Mouse (Mus musculus) lung, embryonic 16.5 days (tissue): Measurements from ENCODE around the gene Zfp991. TPM values are rescaled to one million over a fixed set of nuclear protein-coding genes. Genes with fewer than 3 reads are reported as not detected.
A peak's percentile ranks its signal among the peaks of the same experiment; 100 is the strongest.
"Not testable (repeated sequence)": the region's sequence is repeated elsewhere in the genome, so short reads cannot be mapped to it uniquely, and the experiment has no call there.

Experiments used
- ATAC-seq: fragments of 200-750 bp; cut with Nextera tagmentation; 2 replicates; pipeline ENCODE4 v1.8.0; 2017; ENCODE audit warnings: low read depth, mild to moderate bottlenecking, moderate library complexity
- H3K27ac ChIP-seq: fragments of 300-500 bp; sonication (generic); 2 replicates; pipeline ENCODE4 v1.5.1; 2014; ENCODE audit warnings: mild to moderate bottlenecking, control low read depth, low read length
- H3K27me3 ChIP-seq: fragments of 300-500 bp; sonication (generic); 2 replicates; pipeline ENCODE4 v1.6.1; 2014; ENCODE audit warnings: low read depth, low read length, mixed read lengths; ENCODE audit not compliant: control insufficient read depth, insufficient read depth
- H3K36me3 ChIP-seq: fragments of 300-500 bp; sonication (generic); 2 replicates; pipeline ENCODE4 v1.6.1; 2014; ENCODE audit warnings: low read length; ENCODE audit not compliant: control insufficient read depth, insufficient read depth
- H3K4me1 ChIP-seq: fragments of 300-500 bp; sonication (generic); replicated peaks from 2 replicates; pipeline ENCODE4 v1.6.1; 2014; ENCODE audit warnings: low read length, mixed read lengths; ENCODE audit not compliant: control insufficient read depth, insufficient read depth
- H3K4me2 ChIP-seq: fragments of 300-500 bp; sonication (generic); 2 replicates; pipeline ENCODE4 v1.6.1; 2014; ENCODE audit warnings: low read depth, low read length, control low read depth
- H3K4me3 ChIP-seq: fragments of 300-500 bp; sonication (generic); 2 replicates; pipeline ENCODE4 v1.5.1; 2014; ENCODE audit warnings: mild to moderate bottlenecking, low read length, control low read depth
- H3K9ac ChIP-seq: fragments of 300-500 bp; sonication (generic); 2 replicates; pipeline ENCODE4 v1.6.1; 2014; ENCODE audit warnings: low read length, control low read depth
- H3K9me3 ChIP-seq: fragments of 300-500 bp; sonication (generic); 2 replicates; pipeline ENCODE4 v1.6.1; 2016; ENCODE audit warnings: low read length; ENCODE audit not compliant: control insufficient read depth
- WGBS: fragments of 180-500 bp; shearing (Covaris S2); extraction: QIAGEN DNeasy Blood & Tissue Kit; methylation state at CpG from one replicate; pipeline ENCODE4 v1.1.7; 2014; 5-methylcytosine and 5-hydroxymethylcytosine counted together
- polyA plus RNA-seq: library from polyadenylated mRNA; unstranded; fragments of >200 nt; fragmentation: Nextera tagmentation; extraction: Ambion mirVana; gene quantifications from 2 replicates; pipeline ENCODE4 v1.2.1, GENCODE M21; 2015

The Zfp991 gene
- polyA plus RNA-seq, result 2.9 and 3.8 TPM in 2 replicates

DNA sequence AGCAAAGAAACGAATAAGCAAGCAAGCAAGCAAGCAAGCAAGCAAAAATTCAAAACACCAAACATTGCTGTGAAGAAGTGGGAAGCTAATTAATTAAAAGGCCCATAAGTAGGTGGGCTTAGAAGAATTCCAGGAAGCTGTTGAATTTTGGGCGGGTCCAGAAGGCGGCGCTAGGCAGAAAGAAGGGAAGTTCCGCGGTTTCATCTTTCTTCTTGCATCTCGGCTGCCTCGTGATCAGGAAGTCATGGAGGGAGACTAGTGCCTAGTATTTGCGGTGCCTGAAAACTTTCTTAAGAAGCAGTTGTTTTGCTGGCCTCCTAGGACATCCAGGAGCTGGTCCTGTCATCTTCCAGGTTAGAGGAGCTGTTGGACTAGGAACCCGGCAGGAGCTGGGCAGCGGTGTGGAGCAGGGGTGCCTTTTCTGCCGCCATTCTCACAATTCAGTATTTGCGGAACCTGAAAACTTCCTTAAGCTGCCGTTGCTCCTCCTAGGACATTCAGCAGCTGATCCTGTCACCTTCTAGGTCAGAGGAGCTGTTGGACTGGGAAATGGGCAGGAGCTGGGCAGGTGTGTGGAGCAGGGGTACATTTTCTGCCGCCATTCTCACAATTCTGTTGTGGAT, at the start of gene Zfp991:
Gene Zfp991 (plus strand): TSS at position 202 of the 623 bp plus-strand sequence.
- H3K4me2 ChIP-seq, H3K36me3 ChIP-seq, H3K4me3 ChIP-seq, H3K27me3 ChIP-seq, H3K9ac ChIP-seq, H3K27ac ChIP-seq, H3K4me1 ChIP-seq, ATAC-seq: not testable (repeated sequence)
- 24% methylated on average over 2 of the region's 15 CpGs for WGBS
- H3K9me3 ChIP-seq, result peaks cover 10% of the 10 kb centered on the region

DNA sequence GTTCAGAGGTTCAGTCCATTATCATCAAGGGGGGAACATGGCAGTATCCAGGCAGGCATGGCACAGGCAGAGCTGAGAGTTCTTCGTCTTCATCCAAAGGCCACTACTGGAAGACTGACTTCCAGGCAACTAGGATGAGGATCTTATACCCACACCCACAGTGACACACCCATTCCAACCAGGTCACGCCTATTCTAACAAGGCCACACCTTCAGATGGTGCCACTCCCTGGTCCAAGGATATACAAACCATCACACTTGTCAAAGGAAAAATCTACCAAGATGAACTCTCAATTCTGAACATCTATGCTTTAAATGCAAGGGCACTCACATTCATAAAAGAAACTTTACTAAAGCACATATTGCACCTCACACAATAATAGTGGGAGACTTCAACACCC, 36.2 kb upstream of the Zfp991 start:
- not testable (repeated sequence) for H3K27me3 ChIP-seq, H3K9me3 ChIP-seq, H3K9ac ChIP-seq, H3K27ac ChIP-seq, H3K4me2 ChIP-seq, ATAC-seq, H3K4me3 ChIP-seq, H3K36me3 ChIP-seq, H3K4me1 ChIP-seq
- 56% methylated on average over 2 of the region's 2 CpGs for WGBS

- 1% methylated on average over 69 of the region's 109 CpGs for WGBS
- not testable (repeated sequence) for H3K27ac ChIP-seq, H3K4me1 ChIP-seq, H3K36me3 ChIP-seq, H3K9me3 ChIP-seq, H3K9ac ChIP-seq, H3K27me3 ChIP-seq
- peak; percentile 41; the same call in 1 of the 2 replicates for ATAC-seq
- H3K4me3 ChIP-seq, result peak overlapping the region; percentile 37
- H3K4me2 ChIP-seq, result peak overlapping the region; percentile 59
Measured at GRCm38 (mm10) chr4:147101666-147102626, 29.9 kb upstream of the Zfp991 start.

GRCm38 (mm10) chr4:147103814-147104213, 28.0 kb upstream of the Zfp991 start:
- WGBS, result 55% methylated on average over 4 of the region's 4 CpGs
- H3K4me1 ChIP-seq, H3K4me3 ChIP-seq, H3K9ac ChIP-seq, ATAC-seq, H3K4me2 ChIP-seq, H3K27me3 ChIP-seq, H3K36me3 ChIP-seq, H3K9me3 ChIP-seq, H3K27ac ChIP-seq: not testable (repeated sequence)

DNA sequence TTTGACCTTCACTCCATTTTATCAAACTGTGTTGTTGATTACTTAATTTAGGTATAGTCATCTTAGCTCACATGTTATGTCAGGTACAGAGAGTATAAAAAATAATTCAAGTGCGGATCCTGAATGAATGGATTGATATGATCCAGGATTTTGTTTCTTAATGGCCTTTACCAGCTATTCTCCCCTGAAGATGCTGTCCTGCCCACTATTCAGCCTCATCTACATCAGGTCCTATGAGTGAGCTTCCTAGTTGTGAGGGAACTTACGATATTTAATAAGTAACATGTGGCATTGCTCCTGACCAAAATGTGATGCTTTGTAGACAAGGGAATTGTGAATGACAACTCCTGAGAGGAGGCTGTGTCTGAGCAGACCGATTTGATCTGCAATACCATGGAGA, 14.0 kb upstream of the Zfp991 start:
- not testable (repeated sequence) for H3K9ac ChIP-seq, H3K36me3 ChIP-seq, H3K4me1 ChIP-seq, H3K27ac ChIP-seq, H3K27me3 ChIP-seq, H3K9me3 ChIP-seq, H3K4me3 ChIP-seq, ATAC-seq, H3K4me2 ChIP-seq
- 68% methylated on average over 2 of the region's 3 CpGs for WGBS

- not testable (repeated sequence) for ATAC-seq, H3K4me2 ChIP-seq, H3K4me3 ChIP-seq, H3K4me1 ChIP-seq, H3K36me3 ChIP-seq, H3K27me3 ChIP-seq, H3K27ac ChIP-seq, H3K9ac ChIP-seq
- 60% methylated on average over 1 of the region's 1 CpGs for WGBS
- peaks cover 23% of the 10 kb centered on the region for H3K9me3 ChIP-seq
Measured at GRCm38 (mm10) chr4:147122286-147122685, 9.6 kb upstream of the Zfp991 start.

DNA sequence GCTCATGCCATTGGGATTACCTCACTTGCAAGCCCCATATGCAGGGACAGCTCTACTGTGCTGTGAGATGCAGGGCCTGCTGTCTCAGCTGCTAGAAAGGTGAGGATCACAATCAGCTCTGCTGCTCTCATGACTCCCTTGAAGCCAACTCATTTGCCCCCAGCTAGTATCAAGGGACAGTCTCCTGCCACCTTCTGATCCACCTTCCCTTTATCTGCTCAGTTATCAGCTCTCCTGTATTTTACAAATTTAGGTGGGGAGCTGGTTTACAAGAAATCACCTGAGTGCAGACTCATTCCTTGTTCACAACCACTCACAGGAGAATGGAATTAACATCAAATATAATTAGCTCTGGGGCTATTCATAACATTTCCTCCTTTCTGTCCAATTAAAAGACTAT, 8.0 kb upstream of the Zfp991 start:
- H3K4me3 ChIP-seq, H3K4me2 ChIP-seq, H3K27ac ChIP-seq, H3K4me1 ChIP-seq, H3K9ac ChIP-seq, H3K27me3 ChIP-seq, H3K36me3 ChIP-seq, ATAC-seq: not testable (repeated sequence)
- peaks cover 28% of the 10 kb centered on the region for H3K9me3 ChIP-seq

- ATAC-seq, result peak; percentile 95
- not testable (repeated sequence) for H3K27me3 ChIP-seq, H3K4me1 ChIP-seq, H3K36me3 ChIP-seq, H3K27ac ChIP-seq
- Histone ChIP-seq H3K4me2 (peak overlapping the region; percentile 68), H3K9ac (peak overlapping the region; percentile 59), H3K4me3 (peak overlapping the region; percentile 48), H3K9me3 (peaks cover 28% of the 10 kb centered on the region)
- 7% methylated on average over 45 of the region's 48 CpGs for WGBS
Measured at GRCm38 (mm10) chr4:147124400-147125306, 7.2 kb upstream of the Zfp991 start.

DNA sequence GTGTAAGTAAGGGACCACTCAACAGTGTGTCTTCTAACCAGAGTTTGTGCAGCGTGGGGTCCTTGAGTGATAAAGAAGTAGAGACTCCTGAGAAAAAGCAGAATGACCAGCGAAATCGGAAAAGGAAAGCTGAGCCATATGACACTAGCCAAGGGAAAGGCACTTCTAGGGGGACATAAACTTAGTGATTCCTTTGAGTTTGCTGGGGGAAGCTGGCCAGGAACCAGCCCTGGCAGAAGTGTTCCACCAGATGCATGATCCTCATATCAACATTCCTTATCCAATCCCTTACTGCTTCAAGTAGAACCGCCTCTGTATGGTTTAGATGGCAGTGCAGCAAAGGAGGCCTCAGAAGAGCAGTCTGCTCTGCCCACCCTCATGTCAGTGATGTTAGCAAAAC, 6.5 kb upstream of the Zfp991 start:
- H3K4me2 ChIP-seq, result peak overlapping the region; percentile 68
- H3K4me3 ChIP-seq, result peak overlapping the region; percentile 48
- H3K4me1 ChIP-seq, H3K27me3 ChIP-seq, H3K27ac ChIP-seq, H3K9ac ChIP-seq, H3K36me3 ChIP-seq, ATAC-seq: not testable (repeated sequence)
- 15% methylated on average over 4 of the region's 4 CpGs for WGBS
- peaks cover 28% of the 10 kb centered on the region for H3K9me3 ChIP-seq
